Mouse (Mus musculus) adrenal gland (tissue): ENCODE measurements at regions not wholly inside any gene's neighbourhood (a gene's known extent, or its start where the extent isn't known, plus 50 kb on each side); places are given as distances from the start of the nearest gene placed in this dataset.

Experiments
- intact Hi-C: fragments of 180-260 bp; cut with DNase I; formaldehyde crosslinking; loops from one replicate; pipeline ENCODE4 v1.15.1; 2025

GRCm38 (mm10) chr12:106568541-106569085 lies 558.6 kb downstream of the Vrk1 start:
- intact Hi-C loops: no loop called here

- intact Hi-C loops: no loop called here
These were observed 562.9 kb downstream of the Vrk1 start for GRCm38 (mm10) chr12:106572956-106573355.

GRCm38 (mm10) chr12:106582760-106583159 lies 572.7 kb downstream of the Vrk1 start:
- intact Hi-C loops: no loop called here

GRCm38 (mm10) chr12:106585626-106586025 lies 575.6 kb downstream of the Vrk1 start:
- intact Hi-C loops: no loop called here

GRCm38 (mm10) chr12:106592686-106593085 lies 582.7 kb downstream of the Vrk1 start:
- intact Hi-C loops: no loop called here

- intact Hi-C loops: no loop called here
These were observed 587.6 kb downstream of the Vrk1 start for GRCm38 (mm10) chr12:106597636-106598035.

- intact Hi-C loops: no loop called here
These were observed 597.2 kb downstream of the Vrk1 start for GRCm38 (mm10) chr12:106607240-106607639.

GRCm38 (mm10) chr12:106607655-106608337 lies 597.8 kb downstream of the Vrk1 start:
- intact Hi-C loops: no loop called here

- intact Hi-C loops: no loop called here
These were observed 608.7 kb downstream of the Vrk1 start for GRCm38 (mm10) chr12:106618684-106619083.

- intact Hi-C loops: no loop called here
These were observed 616.8 kb downstream of the Vrk1 start for GRCm38 (mm10) chr12:106626786-106627185.

- intact Hi-C loops: no loop called here
These were observed 622.5 kb downstream of the Vrk1 start for GRCm38 (mm10) chr12:106632566-106632965.

- intact Hi-C loops: no loop called here
These were observed 623.1 kb downstream of the Vrk1 start for GRCm38 (mm10) chr12:106633096-106633495.

GRCm38 (mm10) chr12:106658317-106658716 lies 648.3 kb downstream of the Vrk1 start:
- intact Hi-C loops: no loop called here

- intact Hi-C loops: no loop called here
These were observed 663.3 kb downstream of the Vrk1 start for GRCm38 (mm10) chr12:106673232-106673766.

GRCm38 (mm10) chr12:106674741-106675140 lies 664.7 kb downstream of the Vrk1 start:
- intact Hi-C loops: no loop called here

- intact Hi-C loops: no loop called here
These were observed 666.1 kb downstream of the Vrk1 start for GRCm38 (mm10) chr12:106676136-106676535.

GRCm38 (mm10) chr12:106676566-106676965 lies 666.5 kb downstream of the Vrk1 start:
- intact Hi-C loops: no loop called here

- intact Hi-C loops: no loop called here
These were observed 676.0 kb downstream of the Vrk1 start for GRCm38 (mm10) chr12:106685986-106686385.

GRCm38 (mm10) chr12:106687751-106688150 lies 677.7 kb downstream of the Vrk1 start:
- intact Hi-C loops: no loop called here

- intact Hi-C loops: no loop called here
These were observed 678.2 kb downstream of the Vrk1 start for GRCm38 (mm10) chr12:106688156-106688740.

- intact Hi-C loops: no loop called here
These were observed 692.9 kb downstream of the Vrk1 start for GRCm38 (mm10) chr12:106702958-106703357.

- intact Hi-C loops: no loop called here
These were observed 711.4 kb downstream of the Vrk1 start for GRCm38 (mm10) chr12:106721271-106722009.
